In genomic region chr13:3753291-3753690, GRCm38 (mm10) we compare ENCODE assay signal across 23 mouse cellular contexts. TPM values are rescaled to one million over a fixed set of nuclear protein-coding genes. Genes with fewer than 3 reads are reported as not detected.
"Had no signal": no experiment of that assay in that cellular context is flagged by ENCODE, and none has a peak within 500 bp of the region (broad histone marks: within the 10 kb centered on the region; RNA-seq: fewer than 3 reads in every experiment).

No protein-coding gene starts in this region.

- H3K27ac ChIP-seq: midbrain, embryonic 10.5 days; midbrain, embryonic 12.5 days; neural tube, embryonic 13.5 days; neural tube, embryonic 15.5 days; stomach, embryonic 15.5 days; stomach, postnatal 0 days had no signal

- H3K27me3 ChIP-seq: midbrain, embryonic 12.5 days; neural tube, embryonic 13.5 days; neural tube, embryonic 15.5 days; stomach, embryonic 15.5 days had no signal

- DNase-seq: lung, adult 18-20 months; lung, embryonic 14.5 days; lung, postnatal 10 days; lung, postnatal 4 days; midbrain, embryonic 14.5 days; retina, postnatal 1 day; right cerebral cortex, adult 18-20 months; right cerebral cortex, postnatal 25 days; right cerebral cortex, postnatal 4 days; thymus, adult 2 months; thymus, postnatal 25 days; thymus, postnatal 4 days had no signal

- H3K4me3 ChIP-seq: midbrain, embryonic 10.5 days; midbrain, embryonic 12.5 days; myocyte; neural tube, embryonic 13.5 days; neural tube, embryonic 15.5 days; stomach, embryonic 15.5 days had no signal

- H3K4me1 ChIP-seq: midbrain, embryonic 12.5 days; neural tube, embryonic 13.5 days; neural tube, embryonic 15.5 days had no signal

- H3K36me3 ChIP-seq: midbrain, embryonic 10.5 days; midbrain, embryonic 12.5 days; neural tube, embryonic 13.5 days; neural tube, embryonic 15.5 days; stomach, embryonic 15.5 days had no signal

RNA-seq across cellular contexts. Expression of gene Calml3, which starts 50.8 kb away (rescaled TPM):
- total RNA-seq: megakaryocyte, adult 5-6 weeks; megakaryocyte-erythroid progenitor cell, adult 5-6 weeks had no signal
- polyA plus RNA-seq: lung, embryonic 14.5 days; midbrain, embryonic 10.5 days; midbrain, embryonic 12.5 days; midbrain, embryonic 14.5 days; midbrain, embryonic 16.5 days; neural tube, embryonic 11.5 days; neural tube, embryonic 13.5 days; neural tube, embryonic 15.5 days had no signal
